Mouse (Mus musculus) CH12.LX (cell line): ENCODE measurements around the gene Rnf213. TPM values are rescaled to one million over a fixed set of nuclear protein-coding genes. Genes with fewer than 3 reads are reported as not detected.

Experiments used
- DNase-seq: peaks from one replicate; pipeline ENCODE4 v3.0.0-alpha.2; 2013; ENCODE audit errors: extremely low read depth
- H3K27ac ChIP-seq: 2 replicates; pipeline ENCODE4 v1.5.1; 2012; ENCODE audit warnings: low read depth, mild to moderate bottlenecking, control low read depth, moderate library complexity; ENCODE audit not compliant: insufficient read depth
- H3K27me3 ChIP-seq: replicated peaks from 2 replicates; pipeline ENCODE3; 2012; ENCODE audit warnings: inconsistent platforms
- H3K36me3 ChIP-seq, 2 experiments: replicated peaks in 1 of 2; 2 replicates each; pipeline versions ENCODE3 to v1.6.1; 2012; ENCODE audit warnings: inconsistent platforms in 1 of 2, low read length in 1 of 2, mild to moderate bottlenecking in 1 of 2, mixed read lengths in 1 of 2, moderate library complexity in 1 of 2; ENCODE audit not compliant: control insufficient read depth in 1 of 2, insufficient read depth in 1 of 2
- H3K4me1 ChIP-seq, 2 experiments: 2 replicates each; pipeline ENCODE4 v1.6.1; 2012; ENCODE audit warnings: inconsistent platforms in 1 of 2, moderate library complexity in 1 of 2; ENCODE audit not compliant: insufficient read depth in 2 of 2, control insufficient read depth in 1 of 2
- H3K4me2 ChIP-seq: 2 replicates; pipeline ENCODE4 v1.6.1; 2012; ENCODE audit warnings: low read depth, mild to moderate bottlenecking, control low read depth; ENCODE audit not compliant: poor library complexity, insufficient read depth, severe bottlenecking
- H3K4me3 ChIP-seq, 3 experiments: fragments of 150-350 bp in 1 of 3; sonication (generic) in 1 of 3; replicated peaks in 1 of 3; 2 replicates each; pipeline versions ENCODE3 to v1.5.1; 2011 to 2012; ENCODE audit warnings: low read depth in 2 of 3, low read length in 2 of 3, mild to moderate bottlenecking in 2 of 3, moderate library complexity in 2 of 3, control low read depth in 1 of 3, improper control_type of control experiment in 1 of 3, inconsistent platforms in 1 of 3, mixed read lengths in 1 of 3; ENCODE audit not compliant: poor library complexity in 1 of 3
- H3K79me2 ChIP-seq: replicated peaks from 2 replicates; pipeline ENCODE4 v1.6.1; 2012; ENCODE audit warnings: mild to moderate bottlenecking, moderate library complexity; ENCODE audit not compliant: control insufficient read depth, poor library complexity, insufficient read depth, severe bottlenecking; ENCODE audit errors: extremely low read depth
- H3K9ac ChIP-seq: 2 replicates; pipeline ENCODE4 v1.6.1; 2012; ENCODE audit warnings: low read depth, mild to moderate bottlenecking, control low read depth, moderate library complexity; ENCODE audit not compliant: insufficient read depth
- H3K9me3 ChIP-seq: replicated peaks from 2 replicates; pipeline ENCODE3; 2012; ENCODE audit warnings: low read length, inconsistent platforms, mixed read lengths
- BHLHE40 ChIP-seq: IDR thresholded peaks from 2 replicates; pipeline ENCODE4 v1.6.1; 2011; ENCODE audit warnings: mild to moderate bottlenecking, low read depth, low read length, improper control_type of control experiment
- CHD1 ChIP-seq: IDR thresholded peaks from 2 replicates; pipeline ENCODE4 v1.6.1; 2012; ENCODE audit warnings: low read depth, low read length, improper control_type of control experiment, inconsistent platforms
- CTCF ChIP-seq, 2 experiments: IDR thresholded peaks in 1 of 2; conservative IDR thresholded peaks in 1 of 2; 2 replicates each; pipeline ENCODE4 v1.5.1; 2011 to 2012; ENCODE audit warnings: low read depth in 2 of 2, low read length in 2 of 2, improper control_type of control experiment in 1 of 2, inconsistent platforms in 1 of 2, mild to moderate bottlenecking in 1 of 2, moderate library complexity in 1 of 2
- ELF1 ChIP-seq: IDR thresholded peaks from 2 replicates; pipeline ENCODE4 v1.6.1; 2014; ENCODE audit warnings: low read depth, mild to moderate bottlenecking, inconsistent platforms, low read length, improper control_type of control experiment
- ETS1 ChIP-seq: conservative IDR thresholded peaks from 2 replicates; pipeline ENCODE4 v1.6.1; 2012; ENCODE audit warnings: low read depth, mild to moderate bottlenecking, inconsistent platforms, low read length, improper control_type of control experiment, moderate library complexity
- HCFC1 ChIP-seq: IDR thresholded peaks from 2 replicates; pipeline ENCODE4 v1.6.1; 2012; ENCODE audit warnings: low read depth, mild to moderate bottlenecking, inconsistent platforms, low read length, improper control_type of control experiment
- JUN ChIP-seq: IDR thresholded peaks from 2 replicates; pipeline ENCODE4 v1.6.1; 2011; ENCODE audit warnings: low read depth, mild to moderate bottlenecking, low read length, improper control_type of control experiment, moderate library complexity; ENCODE audit not compliant: insufficient read depth
- JUND ChIP-seq: conservative IDR thresholded peaks from 2 replicates; pipeline ENCODE4 v1.6.1; 2011; ENCODE audit warnings: low read depth, low read length, improper control_type of control experiment
- MAZ ChIP-seq: IDR thresholded peaks from 2 replicates; pipeline ENCODE4 v1.6.1; 2012; ENCODE audit warnings: low read depth, mild to moderate bottlenecking, inconsistent platforms, low read length, improper control_type of control experiment, moderate library complexity
- MEF2A ChIP-seq: IDR thresholded peaks from 2 replicates; pipeline ENCODE4 v1.6.1; 2014; ENCODE audit warnings: low read depth, mild to moderate bottlenecking, inconsistent platforms, low read length, improper control_type of control experiment, borderline replicate concordance
- NELFE ChIP-seq: IDR thresholded peaks from 2 replicates; pipeline ENCODE4 v1.6.1; 2011; ENCODE audit warnings: low read depth, low read length, improper control_type of control experiment
- NRF1 ChIP-seq: IDR thresholded peaks from 2 replicates; pipeline ENCODE4 v1.6.1; 2014; ENCODE audit warnings: low read depth, mild to moderate bottlenecking, inconsistent platforms, low read length, improper control_type of control experiment, moderate library complexity
- PAX5 ChIP-seq: IDR thresholded peaks from 2 replicates; pipeline ENCODE4 v1.6.1; 2012; ENCODE audit warnings: low read length, inconsistent platforms, mixed read lengths
- POLR2AphosphoS2 ChIP-seq: IDR thresholded peaks from 2 replicates; pipeline ENCODE4 v1.6.1; 2011; ENCODE audit warnings: low read depth, low read length, improper control_type of control experiment
- RCOR1 ChIP-seq: conservative IDR thresholded peaks from 2 replicates; pipeline ENCODE4 v1.6.1; 2012; ENCODE audit warnings: low read depth, mild to moderate bottlenecking, inconsistent platforms, low read length, improper control_type of control experiment
- SIN3A ChIP-seq: IDR thresholded peaks from 2 replicates; pipeline ENCODE4 v1.6.1; 2012; ENCODE audit warnings: low read length, improper control_type of control experiment, inconsistent platforms
- SMC3 ChIP-seq: IDR thresholded peaks from 2 replicates; pipeline ENCODE4 v1.6.1; 2011; ENCODE audit warnings: low read depth, low read length, improper control_type of control experiment
- TBP ChIP-seq: conservative IDR thresholded peaks from 2 replicates; pipeline ENCODE4 v1.6.1; 2011; ENCODE audit warnings: low read depth, low read length, improper control_type of control experiment
- TCF12 ChIP-seq: IDR thresholded peaks from 2 replicates; pipeline ENCODE4 v1.6.1; 2014; ENCODE audit warnings: low read depth, mild to moderate bottlenecking, inconsistent platforms, low read length, improper control_type of control experiment
- ZKSCAN1 ChIP-seq: IDR thresholded peaks from 2 replicates; pipeline ENCODE4 v1.6.1; 2012; ENCODE audit warnings: low read depth, inconsistent platforms, low read length, improper control_type of control experiment, borderline replicate concordance
- dilution Hi-C: fragments of 300-500 bp; cut with MboI; formaldehyde crosslinking; loops from 2 replicates; pipeline ENCODE4 v1.14.3; 2020; ENCODE audit warnings: low sequenced_read_pairs; ENCODE audit not compliant: extremely low pct_unique_long_range_greater_than_20kb, extremely low pct_ligation_motif_present
- in situ Hi-C: fragments of 300-500 bp; cut with MboI; formaldehyde crosslinking; loops from 3 replicates; pipeline ENCODE4 v1.14.3; 2019; ENCODE audit warnings: low sequenced_read_pairs, low pct_ligation_motif_present, low pct_unique_long_range_greater_than_20kb, mixed read lengths
- polyA plus RNA-seq: library from polyadenylated mRNA; unstranded; fragments of >175 nt; gene quantifications from 2 replicates; pipeline ENCODE4 v1.2.1, GENCODE M21; 2012; ENCODE audit warnings: low read depth; ENCODE audit not compliant: insufficient read length
- total RNA-seq, 2 experiments: library from RNA; depleted of rRNA; stranded (reverse); fragments of 300-350 nt in 1 of 2; fragments of >200 nt in 1 of 2; gene quantifications; 2 replicates each; pipeline ENCODE4 v1.2.3; 2012 to 2014

Gene Rnf213
- total and polyA plus RNA-seq, 3 experiments, result 4.2 to 23.2 (median 11.2) TPM

DNA sequence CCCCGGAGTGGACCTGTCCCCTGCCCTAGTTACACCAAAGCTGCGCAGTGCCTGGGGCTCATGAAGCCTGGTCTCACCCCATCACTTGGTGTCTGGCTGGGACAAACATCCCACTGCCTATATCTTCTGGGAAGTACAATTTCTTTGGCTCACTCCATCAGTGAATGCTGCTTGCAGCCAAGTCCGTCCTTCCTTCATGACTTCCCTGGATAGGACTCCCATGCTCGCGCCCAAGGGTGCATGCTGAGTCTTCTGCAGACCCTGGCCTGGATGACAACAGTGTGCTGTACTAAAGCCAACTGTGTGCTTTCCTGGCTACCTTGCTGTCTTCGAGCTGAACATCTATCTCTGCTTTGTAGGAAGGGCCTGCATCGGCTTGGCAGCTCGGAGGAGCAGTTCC, 48.7 kb upstream of the Rnf213 start:
- Histone ChIP-seq H3K36me3 (peaks cover 32 to 53% of the 10 kb centered on the region in 2 experiments), H3K4me1 (peaks cover 3 to 13% of the 10 kb centered on the region in 2 experiments; a peak in 3 of 4 replicates)
- dilution Hi-C loops, result no loop called here

DNA sequence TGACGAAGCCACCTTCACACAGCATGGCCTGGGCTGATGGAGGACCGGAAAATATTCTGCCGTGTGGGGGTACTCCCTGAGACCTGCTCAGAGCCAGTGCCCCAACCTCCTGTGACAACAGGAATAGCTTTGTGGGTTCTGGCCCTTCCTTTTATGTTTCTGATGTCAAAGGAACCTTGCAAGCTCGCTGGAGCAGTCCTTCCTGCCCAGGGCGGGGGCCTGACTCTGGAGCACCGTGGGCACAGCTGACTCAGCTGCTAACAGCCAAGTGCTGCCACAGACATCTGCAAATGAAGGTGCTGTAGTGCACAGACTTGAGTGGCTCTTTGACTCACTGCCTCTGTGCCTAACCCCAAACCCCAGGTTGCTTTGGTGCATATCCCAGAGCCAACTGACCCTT, 48.0 kb upstream of the Rnf213 start:
- Histone ChIP-seq H3K9me3 (no peaks in the 10 kb centered on the region), H3K4me1 (peaks cover 3 to 13% of the 10 kb centered on the region in 2 experiments; a peak in 3 of 4 replicates), H3K4me2 (no peak overlapping the region), H3K36me3 (peaks cover 38 to 60% of the 10 kb centered on the region in 2 experiments), H3K27me3 (no peaks in the 10 kb centered on the region), H3K4me3 (no peak overlapping the region), H3K9ac (no peak overlapping the region), H3K27ac (no peak overlapping the region), H3K79me2 (no peaks in the 10 kb centered on the region)
- in situ Hi-C loops, result loop anchor here (5.0 to 10.0 kb wide), 2 partner anchors 70 to 97 kb away; no protein-coding TSS in a partner anchor
- TF ChIP-seq CTCF (conservative IDR thresholded peaks at IDR 0.05 in 1 of 2, IDR thresholded peaks at IDR 0.05 in 1 of 2; ENCODE audit: low read depth in 2 of 2, low read length in 2 of 2) (no peak), RCOR1 (no peak), MEF2A (no peak), POLR2AphosphoS2 (no peak), NRF1 (no peak), SIN3A (no peak), TBP (no peak), ELF1 (no peak), PAX5 (no peak), MAZ (no peak), JUND (no peak)
- dilution Hi-C loops, result no loop called here
- no peak for DNase-seq

More for the DNA sequence above, 48.7 kb upstream of the Rnf213 start:
- no peaks in the 10 kb centered on the region for H3K79me2 ChIP-seq
- in situ Hi-C loops, result loop anchor here (5.0 to 10.0 kb wide), 2 partner anchors 71 to 98 kb away; no protein-coding TSS in a partner anchor
- H3K4me3 ChIP-seq, result no peak overlapping the region
- TF ChIP-seq ELF1, result no peak
- TF ChIP-seq CHD1, result no peak
- no peak for TF ChIP-seq HCFC1
- no peak for TF ChIP-seq MEF2A
- no peak for TF ChIP-seq ETS1
- TF ChIP-seq ZKSCAN1, result no peak
- TF ChIP-seq TCF12, result no peak
- TF ChIP-seq PAX5, result no peak
- no peak for TF ChIP-seq BHLHE40
- TF ChIP-seq NELFE, result no peak
- no peak for TF ChIP-seq SMC3
- TF ChIP-seq JUN, result no peak
- TF ChIP-seq, all 38 proteins: peak for 0
- no peak overlapping the region for H3K27ac ChIP-seq
- H3K9ac ChIP-seq, result no peak overlapping the region
- H3K9me3 ChIP-seq, result no peaks in the 10 kb centered on the region
- DNase-seq, result no peak
- no peak overlapping the region for H3K4me2 ChIP-seq
- H3K27me3 ChIP-seq, result no peaks in the 10 kb centered on the region
